Comparison of ENCODE assay signal across 15 mouse cellular contexts in the genomic region with DNA sequence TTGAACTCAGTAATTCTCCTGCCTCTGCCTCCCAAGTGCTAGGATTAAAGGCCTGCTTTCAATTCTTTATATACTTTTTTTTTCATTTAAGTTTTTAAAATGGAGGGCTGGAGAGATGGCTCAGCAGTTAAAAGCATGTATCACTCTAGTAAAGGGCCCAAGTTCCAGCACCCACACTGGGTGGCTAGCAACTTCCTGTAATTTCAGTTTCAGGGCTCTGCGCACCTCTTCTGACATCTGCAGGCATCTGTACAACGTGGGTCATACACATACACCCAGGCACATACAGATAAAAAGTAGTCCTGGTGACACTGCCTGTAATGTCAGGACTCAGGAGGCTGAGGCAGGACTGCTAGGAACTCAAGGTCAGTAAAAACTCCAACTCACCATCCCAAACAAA. TPM values are rescaled to one million over a fixed set of nuclear protein-coding genes. Genes with fewer than 3 reads are reported as not detected.
A peak's percentile ranks its signal among the peaks of the same experiment; 100 is the strongest.
DNase-seq lines count a peak whose midpoint lies in the region; ATAC-seq and TF ChIP-seq lines count a peak whose summit lies in the region.
"Had no signal": no experiment of that assay in that cellular context is flagged by ENCODE, and none has a peak within 500 bp of the region (broad histone marks: within the 10 kb centered on the region; RNA-seq: fewer than 3 reads in every experiment).

No protein-coding gene starts in this region.

- ATAC-seq in granulocyte monocyte progenitor cell, adult 5-6 weeks (replicated peaks; ENCODE audit: poor library complexity, severe bottlenecking), result peak; percentile 74
- ATAC-seq in erythroblast, adult 5-6 weeks (replicated peaks; ENCODE audit: low FRiP score, poor library complexity, severe bottlenecking), result no peak
- ATAC-seq: forebrain, embryonic 14.5 days had no signal

- TF ChIP-seq POLR2A in thymus, adult 2 months (IDR thresholded peaks at IDR 0.05; ENCODE audit: control insufficient read depth, extremely low read depth, insufficient read depth, low read length, poor library complexity), result no peak

- no peaks in the 10 kb centered on the region for H3K36me3 ChIP-seq in thymus, adult 2 months (ENCODE audit: control insufficient read depth, insufficient read depth, low read length)
- H3K36me3 ChIP-seq: liver, embryonic 15.5 days had no signal

- no peak overlapping the region for H3K4me3 ChIP-seq in thymus, adult 2 months (ENCODE audit: control insufficient read depth, insufficient read depth, low read length)
- H3K4me3 ChIP-seq: gastrocnemius, adult 2 months; heart, embryonic 10.5 days; liver, embryonic 15.5 days had no signal

- no peaks in the 10 kb centered on the region for H3K27me3 ChIP-seq in thymus, adult 2 months (ENCODE audit: control insufficient read depth, insufficient read depth, low read length)
- H3K27me3 ChIP-seq: liver, embryonic 15.5 days had no signal

- WGBS in thymus, adult 2 months, result 9% methylated on average over 2 of the region's 2 CpGs

- peak; percentile 37 for DNase-seq in thymus, adult 2 months
- DNase-seq in thymus, adult 18-20 months, result no peak
- DNase-seq in naive thymus-derived CD4-positive, alpha-beta T cell, adult 2 months (ENCODE audit: low read depth), result peak; percentile 77
- no peak for DNase-seq in adrenal gland, postnatal 36 days
- no peak for DNase-seq in layer of hippocampus, adult 11-12 months (ENCODE audit: low spot score)
- DNase-seq: cerebellum, adult 11 months; gastrocnemius, adult 2 months; heart, postnatal 36 days; lung, postnatal 4 days had no signal

- H3K27ac ChIP-seq in thymus, adult 2 months (ENCODE audit: control insufficient read depth, insufficient read depth, low read length), result no peak overlapping the region
- H3K27ac ChIP-seq: gastrocnemius, adult 2 months; heart, embryonic 10.5 days; kidney, postnatal 0 days; liver, embryonic 15.5 days had no signal

- TF ChIP-seq CTCF in thymus, adult 2 months (IDR thresholded peaks at IDR 0.05; ENCODE audit: borderline replicate concordance, control insufficient read depth, extremely low read depth, insufficient read depth, low read length, poor library complexity), result no peak

- peaks cover 21% of the 10 kb centered on the region for H3K4me1 ChIP-seq in thymus, adult 2 months (replicated peaks; ENCODE audit: control insufficient read depth, insufficient read depth, low read length)

RNA-seq across cellular contexts. Expression of gene Rap1b, which starts 9.5 kb away (rescaled TPM):
- polyA plus RNA-seq in thymus, adult 2 months (2012; rRNA removed), result 59.8 and 60.9 TPM in 2 replicates
- total RNA-seq in granulocyte monocyte progenitor cell, adult 5-6 weeks (2014; fragmentation: Nextera tagmentation), result 124 and 127 TPM in 2 replicates
- 92.3 and 107 TPM in 2 replicates for total RNA-seq in granulocyte monocyte progenitor cell, adult 5-6 weeks (2017)
- total RNA-seq in adrenal gland, postnatal 36 days (2021), result 100 to 1,000 TPM; 138 to 145 TPM
- total RNA-seq in erythroblast, adult 5-6 weeks (2015; ENCODE audit: low replicate concordance), result 117 and 134 TPM in 2 replicates
- 33.7 and 51.7 TPM in 2 replicates for total RNA-seq in erythroblast, adult 5-6 weeks (2017; ENCODE audit: low replicate concordance)

RNA-seq across cellular contexts. Expression of gene Nup107, which starts 43.8 kb away (rescaled TPM):
- 21.4 and 26.1 TPM in 2 replicates for polyA plus RNA-seq in thymus, adult 2 months (2012; rRNA removed)
- total RNA-seq in granulocyte monocyte progenitor cell, adult 5-6 weeks (2014; fragmentation: Nextera tagmentation), result 76.8 and 93.4 TPM in 2 replicates
- total RNA-seq in granulocyte monocyte progenitor cell, adult 5-6 weeks (2017), result 153 and 182 TPM in 2 replicates
- total RNA-seq in adrenal gland, postnatal 36 days (2021), result 10 to 100 TPM; 15.0 to 15.4 TPM
- 14.6 and 42.2 TPM in 2 replicates for total RNA-seq in erythroblast, adult 5-6 weeks (2015; ENCODE audit: low replicate concordance)
- 24.7 and 26.9 TPM in 2 replicates for total RNA-seq in erythroblast, adult 5-6 weeks (2017; ENCODE audit: low replicate concordance)

Comparison
In these comparisons a context has a peak if more than half of its experiments do, and no peak if none do; other contexts are left out.
1. DNase-seq: peak in thymus, adult 2 months (single experiment) and naive thymus-derived CD4-positive, alpha-beta T cell, adult 2 months (single experiment); none in thymus, adult 18-20 months (0 of 2), adrenal gland, postnatal 36 days (0 of 2) and layer of hippocampus, adult 11-12 months (single experiment).